Mouse (Mus musculus) hindbrain, embryonic 14.5 days (tissue): ENCODE measurements around the gene Eif3c. TPM values are rescaled to one million over a fixed set of nuclear protein-coding genes. Genes with fewer than 3 reads are reported as not detected.

Source experiments
- ATAC-seq: fragments of 200-750 bp; cut with Nextera tagmentation; 2 replicates; pipeline ENCODE4 v1.8.0; 2017; ENCODE audit warnings: moderate number of reproducible peaks, mild to moderate bottlenecking, moderate TSS enrichment, moderate library complexity; ENCODE audit not compliant: low FRiP score
- DNase-seq: peaks from one replicate; pipeline ENCODE4 v3.0.0-alpha.2; 2015; ENCODE audit warnings: low spot score
- H3K27ac ChIP-seq: fragments of 300-500 bp; sonication (generic); 2 replicates; pipeline ENCODE4 v1.5.1; 2014; ENCODE audit warnings: mild to moderate bottlenecking, moderate library complexity
- H3K27me3 ChIP-seq: fragments of 300-500 bp; sonication (generic); 2 replicates; pipeline ENCODE4 v1.6.1; 2014; ENCODE audit warnings: mild to moderate bottlenecking, low read length, mixed read lengths; ENCODE audit not compliant: control insufficient read depth, insufficient read depth
- H3K36me3 ChIP-seq: fragments of 300-500 bp; sonication (generic); replicated peaks from 2 replicates; pipeline ENCODE4 v1.6.1; 2014; ENCODE audit not compliant: control insufficient read depth, insufficient read depth
- H3K4me1 ChIP-seq: fragments of 300-500 bp; sonication (generic); replicated peaks from 2 replicates; pipeline ENCODE4 v1.6.1; 2014; ENCODE audit warnings: antibody characterized with exemption, low read length, mixed read lengths; ENCODE audit not compliant: control insufficient read depth, insufficient read depth
- H3K4me2 ChIP-seq: fragments of 300-500 bp; sonication (generic); replicated peaks from 2 replicates; pipeline ENCODE4 v1.6.1; 2014; ENCODE audit warnings: mild to moderate bottlenecking, moderate library complexity
- H3K4me3 ChIP-seq: fragments of 300-500 bp; sonication (generic); replicated peaks from 2 replicates; pipeline ENCODE4 v1.5.1; 2014; ENCODE audit warnings: mild to moderate bottlenecking, low read length
- H3K9ac ChIP-seq: fragments of 300-500 bp; sonication (generic); 2 replicates; pipeline ENCODE4 v1.6.1; 2014
- H3K9me3 ChIP-seq: fragments of 300-500 bp; sonication (generic); 2 replicates; pipeline ENCODE4 v1.6.1; 2016; ENCODE audit warnings: low read length; ENCODE audit not compliant: control insufficient read depth
- WGBS: fragments of 180-500 bp; shearing (Covaris S2); extraction: QIAGEN DNeasy Blood & Tissue Kit; methylation state at CpG from one replicate; pipeline ENCODE4 v1.1.7; 2014; 5-methylcytosine and 5-hydroxymethylcytosine counted together
- polyA plus RNA-seq: library from polyadenylated mRNA; unstranded; fragments of >200 nt; fragmentation: Nextera tagmentation; extraction: Ambion mirVana; gene quantifications from 2 replicates; pipeline ENCODE4 v1.2.1, GENCODE M21; 2014

Eif3c gene
- polyA plus RNA-seq, 1 experiment from 2014 or later = 165 TPM

DNA sequence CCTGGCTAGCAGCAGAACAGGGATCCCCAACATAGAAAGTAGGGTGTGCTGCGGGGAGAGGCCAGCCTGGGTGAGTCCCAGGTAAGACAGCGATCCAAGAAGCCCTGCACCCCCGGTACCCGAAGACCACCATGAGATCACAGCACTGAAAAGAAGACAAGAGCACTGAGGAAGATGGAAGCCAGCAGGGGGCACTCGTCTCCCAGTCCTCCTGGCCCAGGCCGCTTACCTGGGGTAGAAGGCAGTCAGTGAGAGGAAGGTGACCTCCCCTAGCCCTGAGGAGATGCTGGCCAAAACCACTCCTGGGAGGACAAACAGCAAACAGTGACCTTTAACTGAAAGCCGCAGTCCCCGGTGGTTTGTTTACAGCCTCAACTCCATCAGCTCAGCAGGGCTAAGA, 13.0 kb upstream of the Eif3c start:
- peaks cover 15% of the 10 kb centered on the region; the same call in 1 of the 2 replicates for H3K4me1 ChIP-seq
- 60% methylated on average over 8 of the region's 8 CpGs for WGBS
- H3K9ac ChIP-seq = no peak overlapping the region
- H3K27ac ChIP-seq = no peak overlapping the region
- ATAC-seq (no peak), DNase-seq (peak; percentile 36)
- H3K36me3 ChIP-seq = peaks cover 25% of the 10 kb centered on the region
- H3K4me2 ChIP-seq = no peak overlapping the region
- no peaks in the 10 kb centered on the region for H3K9me3 ChIP-seq
- no peaks in the 10 kb centered on the region for H3K27me3 ChIP-seq
- no peak overlapping the region for H3K4me3 ChIP-seq

DNA sequence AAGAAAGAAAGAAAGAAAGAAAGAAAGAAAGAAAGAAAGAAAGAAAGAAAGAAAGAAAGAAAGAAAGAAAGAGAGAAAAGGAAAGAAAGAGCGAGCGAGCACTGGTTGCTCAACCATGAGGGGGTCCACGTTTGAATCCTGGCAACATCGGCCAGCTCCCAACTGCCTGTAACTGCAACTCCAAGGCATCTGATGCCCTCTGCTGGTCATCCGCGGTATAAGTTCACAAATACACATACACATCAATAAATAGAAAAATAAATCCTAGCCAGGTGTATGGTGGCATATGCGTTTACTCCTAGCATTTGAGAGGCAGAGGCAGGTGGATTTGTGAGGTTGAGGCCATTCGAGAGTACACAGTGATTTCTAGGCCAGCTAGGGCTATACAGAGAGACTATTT, 10.7 kb upstream of the Eif3c start:
- WGBS = 49% methylated on average over 8 of the region's 8 CpGs
- no peak for DNase-seq
- Histone ChIP-seq H3K27me3 (no peaks in the 10 kb centered on the region), H3K4me2 (no peak overlapping the region), H3K36me3 (peaks cover 33% of the 10 kb centered on the region), H3K4me1 (peaks cover 2% of the 10 kb centered on the region; the same call in 1 of the 2 replicates), H3K4me3 (no peak overlapping the region), H3K9ac (no peak overlapping the region), H3K9me3 (no peaks in the 10 kb centered on the region), H3K27ac (no peak overlapping the region)
- no peak for ATAC-seq

DNA sequence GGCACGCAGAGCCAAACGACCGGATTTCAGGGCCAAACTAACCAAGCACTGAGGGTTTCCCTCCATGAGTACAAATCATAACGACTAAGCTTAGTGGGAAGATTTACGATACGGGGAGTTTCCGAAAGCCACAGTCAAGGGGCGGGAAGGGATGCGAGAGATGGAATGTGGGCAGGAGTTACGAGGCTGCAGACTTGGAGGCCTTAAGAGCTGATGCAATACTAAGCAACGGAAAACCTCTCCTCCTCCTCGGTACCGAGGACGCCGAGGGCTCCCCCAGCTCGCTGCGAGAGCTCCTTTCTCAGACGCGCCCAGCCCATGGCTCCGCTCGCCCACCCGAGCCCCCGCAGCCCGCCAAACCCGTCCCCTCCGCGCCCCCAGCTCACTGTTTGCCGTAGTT, 518 bp downstream of the Eif3c start:
- H3K27ac ChIP-seq = peak overlapping the region; percentile 65
- H3K4me3 ChIP-seq = peak overlapping the region; percentile 86
- H3K9ac ChIP-seq = peak overlapping the region; percentile 83
- H3K4me2 ChIP-seq = peak overlapping the region; percentile 72
- DNase-seq = no peak
- WGBS = under 1% methylated on average over 28 of the region's 28 CpGs
- no peaks in the 10 kb centered on the region for H3K27me3 ChIP-seq
- no peaks in the 10 kb centered on the region for H3K9me3 ChIP-seq
- peaks cover 41% of the 10 kb centered on the region for H3K36me3 ChIP-seq
- H3K4me1 ChIP-seq = no peaks in the 10 kb centered on the region
- ATAC-seq = 0 out of 2 replicates have a peak, but pooled peaks have one; percentile 13

DNA sequence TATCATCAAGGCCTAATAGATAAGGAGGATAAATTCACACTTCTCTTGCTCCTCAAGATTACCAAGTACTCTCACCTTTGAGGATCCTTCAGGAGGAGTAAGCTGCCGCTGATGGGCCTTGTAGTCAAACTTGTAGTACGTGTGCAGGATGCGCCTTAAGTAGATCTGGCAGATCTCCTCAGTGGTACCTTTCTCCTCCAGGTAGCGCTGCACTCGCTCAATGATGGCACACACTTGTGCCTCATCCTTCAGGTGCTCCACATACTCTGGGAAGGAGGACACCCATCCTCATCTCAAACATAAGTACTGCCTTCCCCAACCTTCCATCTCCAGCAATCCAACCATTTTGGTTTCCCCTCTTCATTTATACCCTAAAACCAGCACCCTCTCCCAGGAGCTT, 9.6 kb downstream of the Eif3c start:
- no peak for ATAC-seq

DNA sequence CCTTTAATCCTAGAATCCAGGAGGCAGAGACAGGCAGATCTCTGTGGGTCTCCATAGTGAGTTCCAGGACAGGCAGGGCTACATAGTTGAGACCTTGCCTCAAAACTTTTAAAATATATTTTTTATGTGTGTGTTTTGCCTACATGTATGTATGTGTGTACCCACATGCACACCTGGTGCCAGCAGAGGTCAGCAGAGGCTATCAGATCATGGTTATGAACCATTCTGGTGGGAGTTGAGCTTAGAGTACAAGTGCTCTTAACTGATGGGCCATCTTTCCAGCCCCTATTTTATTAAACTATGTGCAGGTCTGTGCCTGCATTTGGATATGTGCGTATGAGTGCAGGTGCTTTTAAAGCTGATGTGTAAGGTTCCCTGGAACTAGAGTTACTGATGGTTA, 11.4 kb downstream of the Eif3c start:
- Histone ChIP-seq H3K27ac (no peak overlapping the region), H3K9ac (no peak overlapping the region), H3K4me2 (no peak overlapping the region), H3K9me3 (no peaks in the 10 kb centered on the region), H3K36me3 (peaks cover 98% of the 10 kb centered on the region), H3K27me3 (no peaks in the 10 kb centered on the region), H3K4me1 (no peaks in the 10 kb centered on the region), H3K4me3 (no peak overlapping the region)
- no peak for DNase-seq
- no peak for ATAC-seq
- WGBS = 100% methylated on average over 1 of the region's 1 CpGs

More for the DNA sequence above, 9.6 kb downstream of the Eif3c start:
- Histone ChIP-seq H3K9ac (no peak overlapping the region), H3K36me3 (peaks cover 98% of the 10 kb centered on the region), H3K27me3 (no peaks in the 10 kb centered on the region), H3K9me3 (no peaks in the 10 kb centered on the region), H3K4me1 (no peaks in the 10 kb centered on the region), H3K4me3 (no peak overlapping the region), H3K4me2 (no peak overlapping the region), H3K27ac (no peak overlapping the region)
- 98% methylated on average over 5 of the region's 5 CpGs for WGBS
- no peak for DNase-seq

DNA sequence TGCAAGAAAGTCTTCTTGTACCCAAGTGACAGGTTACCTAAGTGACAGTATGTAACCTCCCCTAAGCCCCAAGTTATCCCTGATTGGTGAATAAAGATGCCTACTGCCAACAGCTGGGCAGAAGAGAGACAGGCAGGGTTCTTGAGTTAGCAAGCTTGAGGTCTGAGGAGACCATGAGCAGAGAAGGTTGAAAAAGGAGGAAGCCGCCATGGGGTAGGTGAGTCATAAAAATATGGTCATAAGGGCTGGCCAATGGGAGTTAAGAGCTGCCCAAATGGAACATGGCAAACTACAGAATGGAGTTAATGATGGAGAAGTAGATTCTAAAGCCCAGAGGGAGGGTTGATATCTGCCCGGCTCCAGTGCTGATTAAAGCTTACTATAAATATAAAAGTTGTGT, 20.6 kb downstream of the Eif3c start:
- no peak overlapping the region for H3K4me2 ChIP-seq
- no peak for DNase-seq
- H3K9me3 ChIP-seq = no peaks in the 10 kb centered on the region
- no peak overlapping the region for H3K27ac ChIP-seq
- H3K4me1 ChIP-seq = no peaks in the 10 kb centered on the region
- 93% methylated on average over 2 of the region's 2 CpGs for WGBS
- H3K4me3 ChIP-seq = no peak overlapping the region
- H3K27me3 ChIP-seq = no peaks in the 10 kb centered on the region
- ATAC-seq = no peak
- no peak overlapping the region for H3K9ac ChIP-seq
- peaks cover 73% of the 10 kb centered on the region for H3K36me3 ChIP-seq

DNA sequence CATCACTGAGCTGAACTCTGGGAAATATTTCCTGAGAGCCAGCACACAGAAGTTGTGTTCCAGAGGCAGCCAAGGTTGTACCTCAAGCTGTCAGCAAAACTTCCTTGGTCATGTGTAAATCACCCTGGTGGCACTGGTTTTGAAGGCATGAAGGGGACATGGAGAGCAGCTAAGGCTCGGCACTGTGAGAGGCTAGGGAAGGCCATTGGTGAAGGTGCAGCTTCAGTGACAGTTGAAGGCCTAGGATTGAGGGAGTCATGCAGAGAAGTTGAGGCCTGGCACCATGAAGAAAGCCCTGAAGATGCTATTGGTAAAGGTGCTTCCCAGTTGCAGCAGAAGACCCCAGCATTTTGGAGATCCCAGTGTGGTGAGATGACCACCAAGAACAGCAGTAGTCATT, 24.6 kb downstream of the Eif3c start:
- Histone ChIP-seq H3K27me3 (peaks cover 7% of the 10 kb centered on the region), H3K4me3 (no peak overlapping the region), H3K9me3 (no peaks in the 10 kb centered on the region), H3K4me2 (no peak overlapping the region), H3K9ac (no peak overlapping the region), H3K36me3 (peaks cover 33% of the 10 kb centered on the region), H3K4me1 (no peaks in the 10 kb centered on the region), H3K27ac (no peak overlapping the region)
- 81% methylated on average over 1 of the region's 1 CpGs for WGBS
- DNase-seq = no peak
- no peak for ATAC-seq

DNA sequence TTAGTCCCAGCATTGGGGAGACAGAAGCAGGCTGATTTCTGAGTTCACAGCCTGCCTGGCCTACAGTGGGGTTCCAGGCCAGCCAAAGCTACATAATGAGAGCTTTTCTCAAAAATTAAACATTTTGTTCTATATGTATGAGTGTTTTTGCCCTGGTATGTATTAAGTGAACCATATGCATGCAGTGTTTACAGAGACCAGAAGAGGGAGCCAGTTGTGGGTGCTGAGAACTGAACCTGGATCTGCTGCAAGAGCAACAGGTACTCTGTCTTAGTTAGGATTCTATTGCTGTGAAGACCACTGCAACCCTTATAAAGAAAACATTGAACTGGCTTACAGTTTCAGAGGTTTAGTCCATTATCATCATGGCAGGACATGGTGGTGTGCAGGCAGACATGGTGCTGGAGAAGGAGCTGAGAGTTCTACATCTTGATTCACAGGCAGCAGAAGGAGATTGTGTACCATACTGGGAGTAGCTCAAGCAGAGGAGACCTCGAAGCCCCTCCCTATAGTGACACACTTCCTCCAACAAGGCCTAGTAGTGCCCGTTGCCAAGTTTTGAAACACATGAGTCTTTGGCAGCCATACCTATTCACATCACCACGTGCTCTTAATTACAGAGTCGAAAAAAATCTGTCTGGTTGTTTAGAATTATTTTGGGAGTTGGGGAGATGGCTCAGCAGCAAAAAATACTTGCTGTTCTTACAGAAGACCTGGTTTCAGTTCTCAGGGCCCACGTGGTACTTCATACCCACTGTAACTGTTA, 28.2 kb downstream of the Eif3c start:
- H3K9ac ChIP-seq = no peak overlapping the region
- H3K4me1 ChIP-seq = no peaks in the 10 kb centered on the region
- H3K27ac ChIP-seq = no peak overlapping the region
- no peaks in the 10 kb centered on the region for H3K36me3 ChIP-seq
- no peak overlapping the region for H3K4me3 ChIP-seq
- no peak for DNase-seq
- H3K9me3 ChIP-seq = no peaks in the 10 kb centered on the region
- no peak overlapping the region for H3K4me2 ChIP-seq
- ATAC-seq = no peak
- H3K27me3 ChIP-seq = peaks cover 14% of the 10 kb centered on the region
- WGBS = 83% methylated on average over 5 of the region's 5 CpGs

DNA sequence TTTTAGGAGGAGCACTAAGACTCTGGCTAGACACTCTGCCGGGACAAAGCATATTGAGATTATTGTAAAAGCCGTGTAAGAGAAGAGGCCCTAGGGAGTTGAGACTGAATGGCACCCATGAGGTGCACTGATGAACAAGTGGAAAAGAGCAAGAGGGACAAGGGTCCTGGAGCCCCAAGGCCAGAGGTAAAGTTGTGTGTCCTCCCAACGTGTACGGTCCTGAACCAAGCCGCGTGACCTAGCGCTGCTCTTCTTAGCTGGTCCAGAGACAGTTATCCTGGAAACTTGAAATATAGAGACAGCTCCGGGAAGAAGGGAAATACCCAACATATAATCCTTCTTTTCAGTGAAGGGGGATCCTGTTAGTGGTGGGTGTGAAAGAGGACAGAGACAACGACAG, 29.7 kb downstream of the Eif3c start:
- ATAC-seq = no peak

More for the DNA sequence above, 29.7 kb downstream of the Eif3c start:
- peak overlapping the region; percentile 41 for H3K4me3 ChIP-seq
- H3K27me3 ChIP-seq = peaks cover 14% of the 10 kb centered on the region
- H3K9me3 ChIP-seq = no peaks in the 10 kb centered on the region
- no peaks in the 10 kb centered on the region for H3K4me1 ChIP-seq
- H3K36me3 ChIP-seq = no peaks in the 10 kb centered on the region
- no peak overlapping the region for H3K27ac ChIP-seq
- peak overlapping the region; percentile 79 for H3K4me2 ChIP-seq
- peak overlapping the region; percentile 56; the same call in 1 of the 2 replicates for H3K9ac ChIP-seq
- 53% methylated on average over 9 of the region's 9 CpGs for WGBS
- no peak for DNase-seq
